Mouse (Mus musculus) embryonic fibroblast, embryonic 13.5 days (primary cell): ENCODE measurements at regions not wholly inside any gene's neighbourhood (a gene's known extent, or its start where the extent isn't known, plus 50 kb on each side); places are given as distances from the start of the nearest gene placed in this dataset.

ENCODE experiments used
- H3K27ac ChIP-seq: 2 replicates; pipeline ENCODE4 v1.5.1; 2012; ENCODE audit warnings: low read length, control low read depth, inconsistent platforms; ENCODE audit not compliant: insufficient read depth
- H3K4me1 ChIP-seq: 2 replicates; pipeline ENCODE4 v1.6.1; 2011; ENCODE audit warnings: low read length; ENCODE audit not compliant: control insufficient read depth, insufficient read depth
- H3K4me3 ChIP-seq: 2 replicates; pipeline ENCODE4 v1.5.1; 2011; ENCODE audit warnings: mild to moderate bottlenecking, control low read depth, low read length; ENCODE audit not compliant: insufficient read depth
- CTCF ChIP-seq: IDR thresholded peaks from 2 replicates; pipeline ENCODE4 v1.5.1; 2011; ENCODE audit warnings: mild to moderate bottlenecking, control low read depth, low read length, moderate library complexity, borderline replicate concordance; ENCODE audit not compliant: insufficient read depth
- POLR2A ChIP-seq: IDR thresholded peaks from 2 replicates; pipeline ENCODE4 v1.6.1; 2011; ENCODE audit warnings: low read depth, mild to moderate bottlenecking, control low read depth, low read length, moderate library complexity

- H3K27ac ChIP-seq, result no peak overlapping the region
- no peak overlapping the region for H3K4me3 ChIP-seq
- H3K4me1 ChIP-seq, result peaks cover 3% of the 10 kb centered on the region; the same call in 1 of the 2 replicates
- TF ChIP-seq POLR2A (no peak), CTCF (no peak)
Measured at GRCm38 (mm10) chr12:33592431-33592911, 163.0 kb downstream of the Twistnb start.

DNA sequence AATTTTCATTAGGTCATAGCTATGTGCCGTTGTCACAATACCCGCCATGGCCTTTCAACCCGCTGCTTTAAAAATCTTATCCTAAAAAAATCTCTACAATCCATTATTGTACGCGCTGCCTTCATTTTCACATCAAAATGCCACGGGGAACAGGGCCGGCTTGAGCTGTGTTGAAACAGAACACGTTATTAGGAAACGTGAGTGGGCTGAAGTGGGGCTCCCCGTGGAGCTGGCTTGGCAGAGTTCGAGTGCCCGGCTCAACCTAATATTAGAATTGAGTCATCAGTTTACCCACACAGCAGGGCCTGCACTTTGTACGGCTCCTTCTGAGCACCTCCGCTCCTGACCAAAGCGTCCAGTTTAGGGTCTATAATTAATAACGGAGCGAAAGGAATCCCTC lies 163.5 kb downstream of the Twistnb start:
- Histone ChIP-seq H3K4me1 (peaks cover 3% of the 10 kb centered on the region; the same call in 1 of the 2 replicates), H3K27ac (no peak overlapping the region), H3K4me3 (no peak overlapping the region)
- no peak for TF ChIP-seq POLR2A
- TF ChIP-seq CTCF, result no peak

DNA sequence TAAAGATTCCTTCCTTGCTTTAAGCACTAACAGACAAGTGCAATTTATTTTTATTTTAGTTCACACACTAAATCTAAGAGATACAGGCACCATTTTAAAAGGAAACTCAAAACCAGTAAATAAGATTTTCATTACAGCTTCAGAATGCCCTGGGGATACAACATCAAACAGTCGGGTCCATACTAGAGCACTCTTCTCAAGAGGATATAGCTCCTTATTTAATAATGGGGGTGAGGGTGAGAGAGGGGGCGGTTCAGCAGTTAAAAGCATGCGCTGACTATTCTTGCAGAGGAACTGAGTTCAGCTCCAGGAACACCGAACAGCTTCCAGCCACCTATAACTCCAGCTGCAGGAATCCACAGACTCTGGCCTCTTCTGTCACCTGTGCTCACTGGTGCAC lies 164.2 kb downstream of the Twistnb start:
- TF ChIP-seq POLR2A, result no peak
- TF ChIP-seq CTCF, result no peak
- Histone ChIP-seq H3K4me3 (no peak overlapping the region), H3K4me1 (peaks cover 3% of the 10 kb centered on the region; the same call in 1 of the 2 replicates), H3K27ac (no peak overlapping the region)

DNA sequence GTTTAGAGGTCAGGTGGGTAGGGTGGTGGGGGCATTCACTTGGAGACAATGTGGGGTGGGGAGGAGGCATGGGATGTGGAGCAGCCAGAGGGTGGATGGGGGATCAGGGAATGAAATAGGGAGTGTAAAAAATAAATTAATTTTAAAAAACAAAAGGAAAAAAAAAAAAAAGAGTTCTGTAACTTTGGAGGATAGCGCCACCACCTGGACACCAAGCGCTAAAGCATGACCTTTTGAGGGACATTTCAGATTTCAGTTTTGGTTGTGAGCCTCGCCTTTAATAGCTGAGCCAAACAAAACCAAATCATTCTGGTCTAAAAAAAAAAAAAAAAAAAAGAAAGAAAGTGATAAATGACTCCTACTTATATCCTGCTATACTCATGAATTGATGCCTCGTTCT lies 176.0 kb downstream of the Twistnb start:
- no peak overlapping the region for H3K27ac ChIP-seq
- TF ChIP-seq CTCF (0 out of 2 replicates have a peak, but pooled peaks have one; percentile 1), POLR2A (no peak)
- H3K4me3 ChIP-seq, result no peak overlapping the region
- no peaks in the 10 kb centered on the region for H3K4me1 ChIP-seq

DNA sequence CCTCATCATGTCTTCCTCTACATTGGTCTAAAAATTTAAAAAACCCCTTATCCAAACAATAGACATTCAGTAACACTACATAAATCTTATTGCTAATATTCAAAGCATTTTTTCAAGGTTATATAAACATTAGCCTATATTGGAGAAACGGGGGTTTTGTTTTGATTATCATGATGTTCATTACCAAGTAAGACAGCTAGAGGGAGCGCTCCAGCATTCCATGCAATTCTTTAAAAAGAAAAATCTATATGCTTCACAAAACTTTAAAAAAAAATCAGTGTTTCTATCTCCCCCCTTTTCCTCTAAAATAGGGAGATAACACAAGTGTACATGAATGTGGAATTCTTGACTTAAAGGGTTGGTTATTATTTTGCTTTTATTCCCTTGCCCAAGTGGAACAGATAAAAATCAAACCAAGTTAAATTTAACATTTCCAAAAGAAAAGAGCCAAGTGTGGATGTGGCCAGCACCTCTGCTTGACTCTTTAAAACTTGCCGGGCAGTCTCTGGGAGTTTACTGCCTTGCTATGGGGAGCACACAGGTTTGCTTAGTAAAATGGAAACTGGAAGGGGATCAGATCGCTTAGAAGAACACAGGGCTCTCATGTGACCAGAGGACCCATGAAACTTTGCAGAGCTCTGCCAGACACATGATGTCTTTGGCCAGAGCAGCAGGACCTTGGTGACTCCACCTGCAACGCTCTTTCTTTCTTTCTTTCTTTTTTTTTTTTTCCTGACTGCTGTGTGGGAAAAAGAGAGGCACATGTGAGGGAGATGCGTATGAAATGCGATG lies 178.6 kb downstream of the Twistnb start:
- Histone ChIP-seq H3K4me1 (no peaks in the 10 kb centered on the region), H3K4me3 (no peak overlapping the region), H3K27ac (no peak overlapping the region)
- no peak for TF ChIP-seq POLR2A
- no peak for TF ChIP-seq CTCF

- no peak for TF ChIP-seq POLR2A
- no peak for TF ChIP-seq CTCF
- Histone ChIP-seq H3K4me3 (no peak overlapping the region), H3K27ac (no peak overlapping the region), H3K4me1 (no peaks in the 10 kb centered on the region)
Measured at GRCm38 (mm10) chr12:33612378-33612777, 182.9 kb downstream of the Twistnb start.

GRCm38 (mm10) chr12:33620391-33620790 lies 191.0 kb downstream of the Twistnb start:
- Histone ChIP-seq H3K4me3 (no peak overlapping the region), H3K4me1 (no peaks in the 10 kb centered on the region), H3K27ac (no peak overlapping the region)
- TF ChIP-seq POLR2A (no peak), CTCF (no peak)

GRCm38 (mm10) chr12:33626092-33626882 lies 196.9 kb downstream of the Twistnb start:
- TF ChIP-seq POLR2A, result no peak
- TF ChIP-seq CTCF, result no peak
- Histone ChIP-seq H3K27ac (no peak overlapping the region), H3K4me3 (no peak overlapping the region), H3K4me1 (no peaks in the 10 kb centered on the region)

- Histone ChIP-seq H3K4me1 (no peaks in the 10 kb centered on the region), H3K27ac (no peak overlapping the region), H3K4me3 (no peak overlapping the region)
- no peak for TF ChIP-seq CTCF
- TF ChIP-seq POLR2A, result no peak
Measured at GRCm38 (mm10) chr12:33652597-33652996, 223.2 kb downstream of the Twistnb start.

GRCm38 (mm10) chr12:33675508-33675907 lies 246.1 kb downstream of the Twistnb start:
- no peak for TF ChIP-seq CTCF
- TF ChIP-seq POLR2A, result no peak
- Histone ChIP-seq H3K4me3 (no peak overlapping the region), H3K4me1 (no peaks in the 10 kb centered on the region), H3K27ac (no peak overlapping the region)
